Mouse (Mus musculus) liver, adult 2 months (tissue): ENCODE data around the gene Auts2.

ENCODE experiments used
- CTCF ChIP-seq: fragments of 200-500 bp; IDR thresholded peaks from 2 replicates; pipeline ENCODE4 v1.5.1; 2011; ENCODE audit warnings: low read depth, low read length, control low read depth
- POLR2A ChIP-seq: fragments of 200-500 bp; IDR thresholded peaks from 2 replicates; pipeline ENCODE4 v1.6.1; 2011; ENCODE audit warnings: low read length, control low read depth; ENCODE audit not compliant: insufficient read depth; ENCODE audit errors: extremely low read depth

- no peak for TF ChIP-seq CTCF
- TF ChIP-seq POLR2A, result no peak
These were observed 107.7 kb downstream of the Auts2 start for GRCm38 (mm10) chr5:132435401-132435800.
